Mouse (Mus musculus): ENCODE measurements around the gene Npepl1. TPM values are rescaled to one million over a fixed set of nuclear protein-coding genes. Genes with fewer than 3 reads are reported as not detected.

Gene Npepl1
- polyA plus RNA-seq, 1 experiment from 2014 or later, result 31.2 TPM

DNA sequence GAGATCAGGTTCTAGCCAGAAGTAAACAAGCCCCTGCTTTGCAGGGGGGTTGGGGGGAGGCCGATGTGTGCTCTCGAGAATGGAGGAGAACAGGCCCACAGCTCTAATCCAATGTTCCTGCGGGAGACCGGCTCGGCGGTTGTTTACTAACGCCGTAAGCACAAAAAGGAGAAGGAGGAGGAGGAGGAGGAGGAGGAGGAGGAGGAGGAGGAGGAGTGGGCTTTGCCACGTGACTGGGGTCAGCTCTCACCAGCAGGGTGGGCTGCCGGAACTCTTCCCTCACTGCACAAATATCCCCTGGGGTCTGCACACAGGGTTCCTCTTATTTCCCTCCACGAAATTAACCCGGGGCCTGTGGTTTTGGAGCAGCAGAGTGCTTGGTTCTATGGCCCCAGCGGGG lies 35.5 kb upstream of the Npepl1 start:
- Histone ChIP-seq H3K4me3 (ENCODE audit: low read depth, low read length) (peak overlapping the region; percentile 42), H3K9ac (ENCODE audit: low read length) (peak overlapping the region; percentile 64), H3K36me3 (ENCODE audit: control insufficient read depth, insufficient read depth, low read length) (no peaks in the 10 kb centered on the region), H3K9me3 (ENCODE audit: control insufficient read depth, low read length) (no peaks in the 10 kb centered on the region), H3K4me1 (replicated peaks; ENCODE audit: control insufficient read depth, insufficient read depth, low read length) (peaks cover 8% of the 10 kb centered on the region), H3K4me2 (ENCODE audit: low read depth, low read length, severe bottlenecking) (peak overlapping the region; percentile 78), H3K27me3 (ENCODE audit: control insufficient read depth, insufficient read depth, low read length) (no peaks in the 10 kb centered on the region), H3K27ac (ENCODE audit: low read depth, low read length) (peak overlapping the region; percentile 84)
- ATAC-seq (replicated peaks; ENCODE audit: low FRiP score) (peak; percentile 60), DNase-seq (ENCODE audit: low spot score) (peak; percentile 79)
- 2% methylated on average over 8 of the region's 13 CpGs for WGBS

DNA sequence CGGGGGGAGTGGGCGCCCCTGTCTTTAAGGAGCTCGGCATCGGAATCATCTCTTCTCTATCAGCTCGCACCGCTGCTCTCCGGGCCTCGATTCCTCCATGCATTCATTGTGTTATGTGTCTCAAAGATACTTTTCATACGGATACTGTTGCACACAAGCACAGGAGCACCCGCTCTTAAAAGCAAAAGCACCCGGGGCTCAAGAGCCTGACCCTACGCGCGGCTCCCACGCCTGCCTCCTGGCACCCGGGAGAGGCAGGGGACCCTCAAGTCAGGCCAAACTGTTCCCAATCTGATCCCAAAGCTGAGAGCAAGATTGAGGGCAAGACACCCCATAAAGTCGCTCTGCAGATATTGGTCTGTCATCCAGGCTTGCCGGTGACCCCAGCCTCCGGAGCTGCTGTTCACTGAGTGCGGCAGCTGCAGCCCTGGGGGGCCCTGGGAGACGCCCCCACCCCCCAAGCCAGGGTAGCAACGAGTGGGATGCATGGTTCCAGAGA lies 35.0 kb upstream of the Npepl1 start:
- peak; percentile 9 for ATAC-seq (replicated peaks; ENCODE audit: low FRiP score)
- Histone ChIP-seq H3K4me1 (replicated peaks; ENCODE audit: control insufficient read depth, insufficient read depth, low read length) (peaks cover 8% of the 10 kb centered on the region), H3K4me3 (ENCODE audit: low read depth, low read length) (peak overlapping the region; percentile 42), H3K4me2 (ENCODE audit: low read depth, low read length, severe bottlenecking) (peak overlapping the region; percentile 78), H3K27ac (ENCODE audit: low read depth, low read length) (peak overlapping the region; percentile 84), H3K36me3 (ENCODE audit: control insufficient read depth, insufficient read depth, low read length) (no peaks in the 10 kb centered on the region), H3K9ac (ENCODE audit: low read length) (peak overlapping the region; percentile 63), H3K9me3 (ENCODE audit: control insufficient read depth, low read length) (no peaks in the 10 kb centered on the region), H3K27me3 (ENCODE audit: control insufficient read depth, insufficient read depth, low read length) (no peaks in the 10 kb centered on the region)
- under 1% methylated on average over 22 of the region's 22 CpGs for WGBS
- DNase-seq (ENCODE audit: low spot score), result peak; percentile 63

DNA sequence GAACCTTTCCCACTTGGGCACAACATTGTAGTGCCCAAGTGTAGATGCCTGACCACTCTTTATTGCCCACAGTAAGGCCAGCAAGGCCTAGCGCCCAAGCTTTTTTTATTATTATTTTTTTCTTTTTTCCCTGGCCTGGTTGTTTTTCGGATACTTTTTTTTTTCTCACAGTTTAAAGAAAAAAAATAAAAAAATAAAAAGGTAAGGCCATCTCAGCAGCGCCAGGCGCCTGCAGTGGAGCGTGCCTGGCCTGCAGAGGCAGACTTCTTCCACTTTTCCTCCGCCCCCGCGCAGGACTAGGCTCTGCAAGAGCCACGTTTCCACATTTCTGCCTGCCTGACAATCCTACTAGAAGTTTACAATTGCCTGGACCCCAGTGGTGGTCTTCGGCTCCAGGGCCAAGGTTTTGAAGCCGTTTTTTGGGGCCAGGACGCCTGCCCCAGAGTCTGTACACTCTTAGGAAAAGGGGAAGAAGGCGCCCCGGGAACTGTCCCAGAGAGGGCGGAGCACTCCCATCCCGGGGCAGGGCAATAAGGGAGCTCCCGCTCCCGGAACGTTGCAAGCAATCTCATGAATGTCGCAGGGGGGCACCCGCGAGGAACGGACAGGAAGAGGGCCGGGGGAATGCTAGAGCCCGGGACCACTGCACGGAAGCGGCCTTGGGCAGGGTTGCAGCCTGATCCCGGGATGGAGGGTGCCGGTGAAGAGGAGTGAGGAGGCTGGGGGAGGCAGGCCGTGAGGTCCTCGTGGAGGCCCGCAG lies 34.3 kb upstream of the Npepl1 start, which contains the start of gene Stx16:
TSS of gene Stx16 (plus strand) at position 636 of the 760 bp plus-strand sequence.
- 1% methylated on average over 32 of the region's 32 CpGs for WGBS
- Histone ChIP-seq H3K4me2 (ENCODE audit: low read depth, low read length, severe bottlenecking) (peak within 1 kb of the TSS; percentile 78), H3K27me3 (ENCODE audit: control insufficient read depth, insufficient read depth, low read length) (no peaks in the 10 kb centered on the region), H3K36me3 (ENCODE audit: control insufficient read depth, insufficient read depth, low read length) (no peaks in the 10 kb centered on the region), H3K4me3 (ENCODE audit: low read depth, low read length) (peak within 1 kb of the TSS; percentile 84), H3K27ac (ENCODE audit: low read depth, low read length) (peak within 1 kb of the TSS; percentile 84), H3K4me1 (replicated peaks; ENCODE audit: control insufficient read depth, insufficient read depth, low read length) (peaks cover 8% of the 10 kb centered on the region), H3K9me3 (ENCODE audit: control insufficient read depth, low read length) (no peaks in the 10 kb centered on the region), H3K9ac (ENCODE audit: low read length) (peak within 1 kb of the TSS; percentile 88)
- DNase-seq (ENCODE audit: low spot score) (peak; percentile 96), ATAC-seq (replicated peaks; ENCODE audit: low FRiP score) (peak; percentile 93)

DNA sequence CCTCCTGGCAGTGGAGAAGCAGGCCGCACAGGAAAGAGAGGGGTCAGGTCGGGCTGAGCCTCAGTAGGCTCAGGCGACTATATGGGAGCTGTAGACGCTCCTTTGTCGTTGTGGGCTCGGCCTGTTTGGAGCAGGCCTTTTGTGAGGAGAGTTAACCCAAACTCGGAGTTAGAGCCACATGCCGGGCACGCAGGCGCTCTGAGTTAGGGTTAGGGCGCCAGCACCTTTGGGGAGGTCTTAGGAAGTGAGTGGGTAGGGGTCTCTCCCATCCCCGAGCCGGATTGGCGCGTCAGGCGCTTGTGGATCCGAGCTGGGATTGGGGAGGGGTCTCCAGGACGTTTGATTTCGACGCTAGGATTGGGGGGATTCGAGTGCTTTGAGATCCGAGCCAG lies 33.7 kb upstream of the Npepl1 start:
- under 1% methylated on average over 22 of the region's 22 CpGs for WGBS

DNA sequence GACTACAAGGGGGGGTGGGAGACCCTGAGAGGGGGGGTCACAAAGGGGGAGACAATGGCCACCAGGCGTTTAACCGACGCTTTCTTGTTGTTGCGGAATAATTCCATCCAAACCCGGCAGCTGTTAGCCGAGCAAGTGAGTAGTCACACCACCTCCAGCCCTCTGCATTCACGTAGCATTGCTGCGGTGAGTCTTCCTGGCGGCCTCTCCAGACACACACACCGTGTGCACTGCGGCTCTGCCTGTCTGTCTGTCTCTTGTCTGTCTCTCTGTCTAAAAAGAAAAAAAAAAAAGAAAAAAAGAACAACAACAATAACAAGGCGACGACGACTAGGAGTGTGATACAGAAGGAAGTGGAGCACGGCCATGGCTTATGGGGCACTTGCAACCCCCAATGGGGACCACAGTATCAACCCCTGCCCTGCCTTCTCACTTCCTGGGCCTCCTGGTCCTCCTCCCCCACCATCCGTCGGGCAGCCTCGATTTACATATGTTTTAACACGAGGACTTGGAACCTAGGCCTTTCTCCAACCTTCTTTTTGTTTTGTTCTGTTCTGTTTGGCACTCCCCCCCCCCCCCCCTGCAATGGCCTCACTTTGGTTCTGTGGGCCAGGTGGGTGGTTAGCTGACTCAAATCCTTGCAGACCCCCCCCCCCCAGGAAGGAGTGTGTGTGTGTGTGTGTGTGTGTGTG lies 33.0 kb upstream of the Npepl1 start:
- no peak for ATAC-seq (replicated peaks; ENCODE audit: low FRiP score)
- Histone ChIP-seq H3K9ac (ENCODE audit: low read length) (peak overlapping the region; percentile 88), H3K4me1 (replicated peaks; ENCODE audit: control insufficient read depth, insufficient read depth, low read length) (peaks cover 8% of the 10 kb centered on the region), H3K36me3 (ENCODE audit: control insufficient read depth, insufficient read depth, low read length) (no peaks in the 10 kb centered on the region), H3K27ac (ENCODE audit: low read depth, low read length) (peak overlapping the region; percentile 84), H3K27me3 (ENCODE audit: control insufficient read depth, insufficient read depth, low read length) (no peaks in the 10 kb centered on the region), H3K4me2 (ENCODE audit: low read depth, low read length, severe bottlenecking) (peak overlapping the region; percentile 78), H3K4me3 (ENCODE audit: low read depth, low read length) (peak overlapping the region; percentile 84), H3K9me3 (ENCODE audit: control insufficient read depth, low read length) (no peaks in the 10 kb centered on the region)
- peak; percentile 61 for DNase-seq (ENCODE audit: low spot score)
- WGBS, result under 1% methylated on average over 19 of the region's 19 CpGs

More for the DNA sequence above, 33.7 kb upstream of the Npepl1 start:
- ATAC-seq (replicated peaks; ENCODE audit: low FRiP score) (no peak), DNase-seq (ENCODE audit: low spot score) (no peak)
- peaks cover 8% of the 10 kb centered on the region for H3K4me1 ChIP-seq (replicated peaks; ENCODE audit: control insufficient read depth, insufficient read depth, low read length)
- H3K9me3 ChIP-seq (ENCODE audit: control insufficient read depth, low read length), result no peaks in the 10 kb centered on the region
- H3K27me3 ChIP-seq (ENCODE audit: control insufficient read depth, insufficient read depth, low read length), result no peaks in the 10 kb centered on the region
- peak overlapping the region; percentile 84 for H3K4me3 ChIP-seq (ENCODE audit: low read depth, low read length)
- peak overlapping the region; percentile 84 for H3K27ac ChIP-seq (ENCODE audit: low read depth, low read length)
- H3K9ac ChIP-seq (ENCODE audit: low read length), result peak overlapping the region; percentile 88
- H3K4me2 ChIP-seq (ENCODE audit: low read depth, low read length, severe bottlenecking), result peak overlapping the region; percentile 78
- no peaks in the 10 kb centered on the region for H3K36me3 ChIP-seq (ENCODE audit: control insufficient read depth, insufficient read depth, low read length)

DNA sequence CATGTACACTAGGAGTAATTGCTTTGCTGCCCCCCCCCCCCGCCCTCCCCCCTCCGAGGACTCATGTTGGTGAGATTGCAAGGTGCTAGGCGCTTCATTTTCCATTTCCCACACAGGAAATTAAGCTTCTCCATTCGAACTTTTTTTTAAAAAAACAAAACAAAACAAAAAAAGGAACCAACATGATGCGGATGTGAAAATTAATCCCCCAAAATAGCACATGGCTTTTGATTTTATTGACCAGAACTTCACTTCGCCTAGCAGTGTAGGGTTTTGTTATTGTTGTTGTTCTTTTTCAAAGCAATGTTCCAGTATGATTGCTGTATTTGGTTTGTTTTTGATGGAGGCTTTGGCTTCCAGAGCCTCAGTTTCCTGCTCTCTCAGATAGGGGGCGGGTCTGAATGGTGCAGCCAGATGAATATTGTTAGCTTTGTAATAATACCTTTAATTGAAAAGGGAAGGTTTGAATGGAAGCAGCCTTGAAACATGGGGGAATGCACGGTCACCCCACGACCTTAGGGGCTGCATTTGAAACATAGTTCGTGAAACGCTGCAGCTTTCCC lies 32.3 kb upstream of the Npepl1 start:
- DNase-seq (ENCODE audit: low spot score), result no peak
- 6% methylated on average over 11 of the region's 11 CpGs for WGBS
- ATAC-seq (replicated peaks; ENCODE audit: low FRiP score), result no peak

DNA sequence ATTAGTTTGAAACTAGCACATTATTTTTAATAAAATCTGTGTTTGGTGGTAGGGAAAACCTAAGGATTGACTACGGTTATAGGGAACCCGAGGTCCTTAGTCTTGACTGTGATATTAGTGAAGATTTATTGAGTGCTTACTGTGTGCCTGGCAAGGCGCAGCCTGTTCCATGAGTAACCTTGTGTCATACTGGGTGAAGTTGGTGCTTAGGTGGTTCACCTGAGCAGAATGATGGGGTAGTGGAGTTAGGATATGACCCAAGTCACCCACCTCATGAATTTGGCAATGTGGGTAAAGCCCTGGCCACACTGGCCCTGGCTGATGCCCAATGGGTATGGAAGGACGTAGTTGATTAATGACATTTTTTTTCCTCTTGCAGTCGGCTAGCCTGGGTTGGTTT lies 28.3 kb upstream of the Npepl1 start:
- Histone ChIP-seq H3K36me3 (ENCODE audit: control insufficient read depth, insufficient read depth, low read length) (no peaks in the 10 kb centered on the region), H3K9ac (ENCODE audit: low read length) (no peak overlapping the region), H3K4me1 (replicated peaks; ENCODE audit: control insufficient read depth, insufficient read depth, low read length) (peaks cover 4% of the 10 kb centered on the region; the same call in 1 of the 2 replicates), H3K27ac (ENCODE audit: low read depth, low read length) (no peak overlapping the region), H3K9me3 (ENCODE audit: control insufficient read depth, low read length) (no peaks in the 10 kb centered on the region), H3K27me3 (ENCODE audit: control insufficient read depth, insufficient read depth, low read length) (no peaks in the 10 kb centered on the region), H3K4me2 (ENCODE audit: low read depth, low read length, severe bottlenecking) (no peak overlapping the region), H3K4me3 (ENCODE audit: low read depth, low read length) (no peak overlapping the region)
- no peak for DNase-seq (ENCODE audit: low spot score)
- WGBS, result 93% methylated on average over 5 of the region's 5 CpGs
- ATAC-seq (replicated peaks; ENCODE audit: low FRiP score), result no peak

More for the DNA sequence above, 32.3 kb upstream of the Npepl1 start:
- peak overlapping the region; percentile 78 for H3K4me2 ChIP-seq (ENCODE audit: low read depth, low read length, severe bottlenecking)
- H3K27me3 ChIP-seq (ENCODE audit: control insufficient read depth, insufficient read depth, low read length), result no peaks in the 10 kb centered on the region
- H3K36me3 ChIP-seq (ENCODE audit: control insufficient read depth, insufficient read depth, low read length), result no peaks in the 10 kb centered on the region
- no peak overlapping the region; the same call in 1 of the 2 replicates for H3K27ac ChIP-seq (ENCODE audit: low read depth, low read length)
- peak overlapping the region; percentile 88 for H3K9ac ChIP-seq (ENCODE audit: low read length)
- no peaks in the 10 kb centered on the region for H3K9me3 ChIP-seq (ENCODE audit: control insufficient read depth, low read length)
- H3K4me3 ChIP-seq (ENCODE audit: low read depth, low read length), result peak overlapping the region; percentile 84
- peaks cover 8% of the 10 kb centered on the region for H3K4me1 ChIP-seq (replicated peaks; ENCODE audit: control insufficient read depth, insufficient read depth, low read length)

DNA sequence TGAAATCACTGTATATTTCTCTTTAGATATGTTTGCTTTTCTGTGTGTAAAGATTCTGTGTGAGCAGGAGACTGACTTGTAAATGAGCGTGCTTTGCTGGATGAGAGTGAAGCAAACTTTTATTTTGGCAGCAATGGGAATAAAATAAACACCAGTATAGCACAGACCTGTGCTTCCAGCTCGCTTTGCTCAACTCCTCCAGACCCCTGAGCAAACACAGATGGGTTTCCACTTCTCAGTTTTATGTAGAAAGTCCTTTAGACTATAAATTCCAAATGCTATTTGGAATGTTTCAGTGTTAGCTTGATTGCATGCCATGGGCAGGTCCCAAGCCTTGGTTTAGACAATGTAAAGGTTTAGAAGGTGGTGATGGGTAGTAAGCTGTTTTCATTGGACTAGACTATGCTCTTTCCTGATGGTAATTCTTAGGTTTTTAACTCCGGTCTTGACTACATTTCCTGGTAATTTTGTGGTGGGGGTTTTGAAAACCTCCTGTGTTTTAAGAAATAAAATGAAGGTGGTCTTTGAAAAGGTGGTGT lies 27.7 kb upstream of the Npepl1 start:
- Histone ChIP-seq H3K9me3 (ENCODE audit: control insufficient read depth, low read length) (no peaks in the 10 kb centered on the region), H3K27me3 (ENCODE audit: control insufficient read depth, insufficient read depth, low read length) (no peaks in the 10 kb centered on the region), H3K4me1 (replicated peaks; ENCODE audit: control insufficient read depth, insufficient read depth, low read length) (peaks cover 4% of the 10 kb centered on the region; the same call in 1 of the 2 replicates), H3K27ac (ENCODE audit: low read depth, low read length) (no peak overlapping the region), H3K36me3 (ENCODE audit: control insufficient read depth, insufficient read depth, low read length) (no peaks in the 10 kb centered on the region), H3K4me3 (ENCODE audit: low read depth, low read length) (no peak overlapping the region), H3K9ac (ENCODE audit: low read length) (no peak overlapping the region), H3K4me2 (ENCODE audit: low read depth, low read length, severe bottlenecking) (no peak overlapping the region)
- WGBS, result 89% methylated on average over 3 of the region's 3 CpGs
- DNase-seq (ENCODE audit: low spot score) (no peak), ATAC-seq (replicated peaks; ENCODE audit: low FRiP score) (no peak)
